Mouse (Mus musculus): ENCODE results near the gene Rps21. TPM values are rescaled to one million over a fixed set of nuclear protein-coding genes. Genes with fewer than 3 reads are reported as not detected.
A peak's percentile ranks its signal among the peaks of the same experiment; 100 is the strongest.

The Rps21 gene
- polyA plus RNA-seq (2014; fragmentation: Nextera tagmentation; extraction: Ambion mirVana): 347 and 390 TPM in 2 replicates

- Histone ChIP-seq H3K4me2 (peak within 1 kb of the TSS; percentile 86), H3K9me3 (replicated peaks; ENCODE audit: control insufficient read depth, low read length) (no peaks in the 10 kb centered on the region), H3K4me1 (ENCODE audit: control insufficient read depth, insufficient read depth, low read length) (peaks cover 9% of the 10 kb centered on the region), H3K4me3 (ENCODE audit: low read depth, low read length) (peak within 1 kb of the TSS; percentile 96), H3K9ac (ENCODE audit: low read depth, low read length) (peak within 1 kb of the TSS; percentile 95), H3K27me3 (ENCODE audit: control insufficient read depth, insufficient read depth, low read length) (no peaks in the 10 kb centered on the region), H3K36me3 (ENCODE audit: control insufficient read depth, insufficient read depth, low read length) (peaks cover 8% of the 10 kb centered on the region), H3K27ac (ENCODE audit: low read depth, low read length) (peak within 1 kb of the TSS; percentile 93)
- under 1% methylated on average over 38 of the region's 38 CpGs for WGBS (ENCODE audit: insufficient replicate concordance)
- peak; percentile 97 for ATAC-seq (replicated peaks; ENCODE audit: insufficient number of reproducible peaks, low FRiP score, low TSS enrichment)
Measured at GRCm38 (mm10) chr2:180257001-180257521, at the start of gene Rps21. Gene Rps21 (plus strand): TSS chr2:180257377.

- H3K27me3 ChIP-seq (ENCODE audit: control insufficient read depth, insufficient read depth, low read length): no peaks in the 10 kb centered on the region
- ATAC-seq (replicated peaks; ENCODE audit: insufficient number of reproducible peaks, low FRiP score, low TSS enrichment): no peak
- H3K4me1 ChIP-seq (ENCODE audit: control insufficient read depth, insufficient read depth, low read length): no peaks in the 10 kb centered on the region; the same call in 1 of the 2 replicates
- H3K4me3 ChIP-seq (ENCODE audit: low read depth, low read length): no peak overlapping the region
- WGBS (ENCODE audit: insufficient replicate concordance): 62% methylated on average over 7 of the region's 7 CpGs
- peaks cover 2% of the 10 kb centered on the region; the same call in 1 of the 2 replicates for H3K9me3 ChIP-seq (replicated peaks; ENCODE audit: control insufficient read depth, low read length)
- no peak overlapping the region for H3K27ac ChIP-seq (ENCODE audit: low read depth, low read length)
- H3K36me3 ChIP-seq (ENCODE audit: control insufficient read depth, insufficient read depth, low read length): no peaks in the 10 kb centered on the region
- no peak overlapping the region for H3K4me2 ChIP-seq
- no peak overlapping the region for H3K9ac ChIP-seq (ENCODE audit: low read depth, low read length)
Measured at GRCm38 (mm10) chr2:180207840-180208239, 49.3 kb upstream of the Rps21 start.

DNA sequence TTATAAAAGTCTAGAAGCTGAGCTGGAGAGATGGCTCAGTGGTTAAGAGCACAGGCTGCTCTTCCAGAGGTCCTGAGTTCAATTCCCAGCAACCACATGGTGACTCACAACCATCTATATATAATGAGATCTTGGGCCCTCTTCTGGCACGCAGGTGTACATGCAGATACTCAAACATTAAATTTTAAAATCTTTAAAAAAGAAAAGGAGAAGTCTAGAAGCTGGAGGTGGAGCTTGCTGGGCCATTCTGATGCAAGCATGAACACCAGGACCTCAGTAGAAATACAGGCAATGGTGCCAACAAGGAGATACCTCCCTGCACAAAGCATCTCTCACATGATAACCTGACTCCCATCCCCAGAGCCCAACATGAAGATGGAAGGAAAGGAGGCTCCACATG lies 48.2 kb upstream of the Rps21 start:
- Histone ChIP-seq H3K9me3 (replicated peaks; ENCODE audit: control insufficient read depth, low read length) (peaks cover 2% of the 10 kb centered on the region; the same call in 1 of the 2 replicates), H3K27ac (ENCODE audit: low read depth, low read length) (no peak overlapping the region), H3K27me3 (ENCODE audit: control insufficient read depth, insufficient read depth, low read length) (no peaks in the 10 kb centered on the region), H3K4me1 (ENCODE audit: control insufficient read depth, insufficient read depth, low read length) (no peaks in the 10 kb centered on the region; the same call in none of the 2 replicates), H3K4me2 (no peak overlapping the region), H3K4me3 (ENCODE audit: low read depth, low read length) (no peak overlapping the region), H3K36me3 (ENCODE audit: control insufficient read depth, insufficient read depth, low read length) (no peaks in the 10 kb centered on the region), H3K9ac (ENCODE audit: low read depth, low read length) (no peak overlapping the region)
- WGBS (ENCODE audit: insufficient replicate concordance): 84% methylated on average over 1 of the region's 1 CpGs
- no peak for ATAC-seq (replicated peaks; ENCODE audit: insufficient number of reproducible peaks, low FRiP score, low TSS enrichment)

- no peak overlapping the region for H3K4me2 ChIP-seq
- 91% methylated on average over 3 of the region's 3 CpGs for WGBS (ENCODE audit: insufficient replicate concordance)
- no peak overlapping the region for H3K9ac ChIP-seq (ENCODE audit: low read depth, low read length)
- H3K4me3 ChIP-seq (ENCODE audit: low read depth, low read length): no peak overlapping the region
- ATAC-seq (replicated peaks; ENCODE audit: insufficient number of reproducible peaks, low FRiP score, low TSS enrichment): no peak
- H3K9me3 ChIP-seq (replicated peaks; ENCODE audit: control insufficient read depth, low read length): peaks cover 2% of the 10 kb centered on the region; the same call in 1 of the 2 replicates
- no peaks in the 10 kb centered on the region for H3K36me3 ChIP-seq (ENCODE audit: control insufficient read depth, insufficient read depth, low read length)
- no peaks in the 10 kb centered on the region for H3K27me3 ChIP-seq (ENCODE audit: control insufficient read depth, insufficient read depth, low read length)
- H3K27ac ChIP-seq (ENCODE audit: low read depth, low read length): no peak overlapping the region
- peaks cover 22% of the 10 kb centered on the region for H3K4me1 ChIP-seq (ENCODE audit: control insufficient read depth, insufficient read depth, low read length)
Measured at GRCm38 (mm10) chr2:180212255-180212654, 44.9 kb upstream of the Rps21 start.

GRCm38 (mm10) chr2:180214352-180214978 lies 42.7 kb upstream of the Rps21 start:
- no peak overlapping the region for H3K4me2 ChIP-seq
- H3K27me3 ChIP-seq (ENCODE audit: control insufficient read depth, insufficient read depth, low read length): no peaks in the 10 kb centered on the region
- H3K36me3 ChIP-seq (ENCODE audit: control insufficient read depth, insufficient read depth, low read length): no peaks in the 10 kb centered on the region
- no peak overlapping the region for H3K4me3 ChIP-seq (ENCODE audit: low read depth, low read length)
- peaks cover 37% of the 10 kb centered on the region for H3K4me1 ChIP-seq (ENCODE audit: control insufficient read depth, insufficient read depth, low read length)
- 62% methylated on average over 4 of the region's 4 CpGs for WGBS (ENCODE audit: insufficient replicate concordance)
- 0 out of 2 replicates have a peak, but pooled peaks have one; percentile 29 for ATAC-seq (replicated peaks; ENCODE audit: insufficient number of reproducible peaks, low FRiP score, low TSS enrichment)
- 0 out of 2 replicates have a peak overlapping the region, but pooled peaks have one; percentile 22 for H3K27ac ChIP-seq (ENCODE audit: low read depth, low read length)
- H3K9ac ChIP-seq (ENCODE audit: low read depth, low read length): 0 out of 2 replicates have a peak overlapping the region, but pooled peaks have one; percentile 19
- peaks cover 2% of the 10 kb centered on the region; the same call in 1 of the 2 replicates for H3K9me3 ChIP-seq (replicated peaks; ENCODE audit: control insufficient read depth, low read length)

DNA sequence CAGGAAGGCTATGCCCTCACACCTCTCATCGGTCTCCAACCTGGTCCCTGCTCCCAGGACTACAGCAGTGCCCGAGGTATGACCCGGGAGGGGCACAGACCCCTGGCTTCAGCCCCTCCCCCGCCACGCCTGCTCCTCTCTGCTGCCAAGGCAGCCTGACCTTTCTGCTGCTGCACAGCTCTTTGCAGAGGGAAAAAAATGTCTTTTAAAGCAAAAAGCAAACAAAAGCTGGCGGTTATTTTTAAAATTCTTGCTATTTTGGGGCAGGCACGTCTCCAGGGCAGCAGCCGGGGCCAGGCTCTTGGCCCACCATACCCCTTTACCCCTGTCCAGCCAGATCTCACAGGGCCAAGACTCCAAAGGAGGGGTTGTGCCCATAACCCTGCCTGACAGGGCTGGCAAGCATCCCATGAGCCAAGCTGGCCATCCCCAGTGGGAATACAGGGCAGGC lies 42.1 kb upstream of the Rps21 start:
- no peaks in the 10 kb centered on the region for H3K36me3 ChIP-seq (ENCODE audit: control insufficient read depth, insufficient read depth, low read length)
- ATAC-seq (replicated peaks; ENCODE audit: insufficient number of reproducible peaks, low FRiP score, low TSS enrichment): no peak
- WGBS (ENCODE audit: insufficient replicate concordance): 66% methylated on average over 8 of the region's 8 CpGs
- H3K4me3 ChIP-seq (ENCODE audit: low read depth, low read length): no peak overlapping the region
- H3K27me3 ChIP-seq (ENCODE audit: control insufficient read depth, insufficient read depth, low read length): no peaks in the 10 kb centered on the region
- no peak overlapping the region for H3K4me2 ChIP-seq
- H3K27ac ChIP-seq (ENCODE audit: low read depth, low read length): 0 out of 2 replicates have a peak overlapping the region, but pooled peaks have one; percentile 22
- H3K9ac ChIP-seq (ENCODE audit: low read depth, low read length): 0 out of 2 replicates have a peak overlapping the region, but pooled peaks have one; percentile 19
- peaks cover 37% of the 10 kb centered on the region for H3K4me1 ChIP-seq (ENCODE audit: control insufficient read depth, insufficient read depth, low read length)
- peaks cover 2% of the 10 kb centered on the region; the same call in 1 of the 2 replicates for H3K9me3 ChIP-seq (replicated peaks; ENCODE audit: control insufficient read depth, low read length)

DNA sequence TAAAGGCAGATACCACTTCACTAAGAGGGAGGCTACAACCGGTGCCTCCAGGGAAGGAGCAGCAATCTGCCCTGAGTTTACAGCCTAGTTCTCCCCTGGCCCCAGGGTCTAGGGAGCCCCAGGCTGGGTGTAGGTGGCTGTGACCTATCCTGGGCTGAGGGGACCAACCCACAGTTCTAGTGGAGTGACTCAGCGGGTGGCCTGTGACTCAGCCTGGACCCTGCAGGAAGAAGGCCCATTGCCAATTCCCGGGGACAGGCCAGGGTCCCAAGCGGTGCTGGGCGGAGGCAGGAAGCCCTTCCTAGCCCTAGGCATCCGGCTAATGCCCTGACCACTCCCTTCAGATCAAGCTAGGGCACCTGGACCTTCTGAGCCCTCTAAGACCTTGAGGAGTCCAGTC lies 41.2 kb upstream of the Rps21 start:
- Histone ChIP-seq H3K4me1 (ENCODE audit: control insufficient read depth, insufficient read depth, low read length) (peaks cover 37% of the 10 kb centered on the region), H3K9ac (ENCODE audit: low read depth, low read length) (no peak overlapping the region), H3K4me3 (ENCODE audit: low read depth, low read length) (no peak overlapping the region), H3K27me3 (ENCODE audit: control insufficient read depth, insufficient read depth, low read length) (no peaks in the 10 kb centered on the region), H3K4me2 (no peak overlapping the region), H3K27ac (ENCODE audit: low read depth, low read length) (no peak overlapping the region), H3K9me3 (replicated peaks; ENCODE audit: control insufficient read depth, low read length) (peaks cover 2% of the 10 kb centered on the region; the same call in 1 of the 2 replicates), H3K36me3 (ENCODE audit: control insufficient read depth, insufficient read depth, low read length) (no peaks in the 10 kb centered on the region)
- ATAC-seq (replicated peaks; ENCODE audit: insufficient number of reproducible peaks, low FRiP score, low TSS enrichment): no peak
- 65% methylated on average over 6 of the region's 6 CpGs for WGBS (ENCODE audit: insufficient replicate concordance)

DNA sequence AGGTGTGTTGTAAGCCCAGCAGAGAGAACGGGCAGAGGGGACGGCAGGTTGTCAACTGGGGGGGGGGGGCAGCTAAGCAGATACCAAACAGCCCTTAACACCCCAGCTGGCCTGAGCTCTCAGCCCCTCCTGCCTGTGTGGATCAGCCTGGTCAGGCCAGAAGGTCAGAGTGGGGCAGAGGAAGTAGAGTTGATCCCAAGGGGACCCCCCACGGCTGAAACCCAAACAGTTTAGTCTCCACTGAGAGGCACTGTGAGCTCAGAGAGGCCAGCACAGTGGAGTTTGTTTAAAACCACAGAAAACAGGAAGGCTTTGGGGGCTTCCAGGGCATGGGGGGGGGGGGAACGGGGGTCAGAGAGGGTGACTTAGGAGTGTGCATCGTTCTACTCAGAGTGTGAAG lies 40.3 kb upstream of the Rps21 start:
- H3K27me3 ChIP-seq (ENCODE audit: control insufficient read depth, insufficient read depth, low read length): no peaks in the 10 kb centered on the region
- H3K4me2 ChIP-seq: no peak overlapping the region
- ATAC-seq (replicated peaks; ENCODE audit: insufficient number of reproducible peaks, low FRiP score, low TSS enrichment): no peak
- no peaks in the 10 kb centered on the region for H3K36me3 ChIP-seq (ENCODE audit: control insufficient read depth, insufficient read depth, low read length)
- no peak overlapping the region for H3K4me3 ChIP-seq (ENCODE audit: low read depth, low read length)
- H3K27ac ChIP-seq (ENCODE audit: low read depth, low read length): no peak overlapping the region
- H3K9me3 ChIP-seq (replicated peaks; ENCODE audit: control insufficient read depth, low read length): peaks cover 2% of the 10 kb centered on the region; the same call in 1 of the 2 replicates
- 51% methylated on average over 5 of the region's 5 CpGs for whole genome bisulfite sequencing (ENCODE audit: insufficient replicate concordance)
- H3K9ac ChIP-seq (ENCODE audit: low read depth, low read length): no peak overlapping the region
- peaks cover 39% of the 10 kb centered on the region for H3K4me1 ChIP-seq (ENCODE audit: control insufficient read depth, insufficient read depth, low read length)

All from heart, embryonic 11.5 days (tissue).